Mouse (Mus musculus) myocyte (in vitro differentiated cells): Measurements from ENCODE around the gene Coro2a. TPM values are rescaled to one million over a fixed set of nuclear protein-coding genes. Genes with fewer than 3 reads are reported as not detected.

Experiments used
- H3K27me3 ChIP-seq: one replicate; pipeline ENCODE4 v1.6.1; 2011; ENCODE audit not compliant: control insufficient read depth, insufficient read depth, insufficient read length
- H3K36me3 ChIP-seq: one replicate; pipeline ENCODE4 v1.6.1; 2011; ENCODE audit not compliant: control insufficient read depth, insufficient read depth
- H3K4me2 ChIP-seq: one replicate; pipeline ENCODE4 v1.6.1; 2011; ENCODE audit warnings: low read depth, control low read depth
- H3K4me3 ChIP-seq: one replicate; pipeline ENCODE4 v1.5.1; 2011; ENCODE audit warnings: mild to moderate bottlenecking, control low read depth, moderate library complexity
- H3K79me2 ChIP-seq: one replicate; pipeline ENCODE4 v1.6.1; 2011; ENCODE audit not compliant: control insufficient read depth, insufficient read depth
- H3ac ChIP-seq: one replicate; pipeline ENCODE4 v1.6.1; 2011; ENCODE audit not compliant: control insufficient read depth, insufficient read length
- CEBPB ChIP-seq: IDR thresholded peaks from 2 replicates; pipeline ENCODE4 v1.6.1; 2011; ENCODE audit warnings: mild to moderate bottlenecking, moderate library complexity; ENCODE audit not compliant: poor library complexity, insufficient read depth, severe bottlenecking
- E2F4 ChIP-seq: IDR thresholded peaks from one replicate; pipeline ENCODE4 v1.6.1; 2011; ENCODE audit warnings: mild to moderate bottlenecking, control low read depth, moderate library complexity; ENCODE audit not compliant: insufficient read depth
- MAX ChIP-seq: IDR thresholded peaks from one replicate; pipeline ENCODE4 v1.6.1; 2011; ENCODE audit warnings: low read depth, mild to moderate bottlenecking, control low read depth
- MYOD1 ChIP-seq, 3 experiments: IDR thresholded peaks; one replicate each; pipeline ENCODE4 v1.6.1; 2011; ENCODE audit warnings: control low read depth in 2 of 3, low read depth in 2 of 3, mild to moderate bottlenecking in 2 of 3, moderate library complexity in 1 of 3; ENCODE audit not compliant: insufficient read length in 2 of 3, control insufficient read depth in 1 of 3
- MYOG ChIP-seq, 3 experiments: IDR thresholded peaks; one replicate each; pipeline ENCODE4 v1.6.1; 2011; ENCODE audit warnings: control low read depth in 2 of 3, low read depth in 2 of 3, mild to moderate bottlenecking in 2 of 3; ENCODE audit not compliant: insufficient read length in 2 of 3, control insufficient read depth in 1 of 3, insufficient read depth in 1 of 3
- POLR2A ChIP-seq: IDR thresholded peaks from one replicate; pipeline ENCODE4 v1.6.1; 2011; ENCODE audit warnings: low read depth, mild to moderate bottlenecking, control low read depth, moderate library complexity; ENCODE audit not compliant: insufficient read length
- POLR2AphosphoS2 ChIP-seq: IDR thresholded peaks from one replicate; pipeline ENCODE4 v1.6.1; 2011; ENCODE audit warnings: low read depth, control low read depth; ENCODE audit not compliant: insufficient read length
- REST ChIP-seq: IDR thresholded peaks from one replicate; pipeline ENCODE4 v1.6.1; 2011; ENCODE audit warnings: mild to moderate bottlenecking, control low read depth, moderate library complexity; ENCODE audit not compliant: insufficient read depth, insufficient read length
- SRF ChIP-seq: IDR thresholded peaks from one replicate; pipeline ENCODE4 v1.6.1; 2011; ENCODE audit warnings: low read depth; ENCODE audit not compliant: control insufficient read depth, insufficient read length
- TCF12 ChIP-seq: IDR thresholded peaks from one replicate; pipeline ENCODE4 v1.6.1; 2011; ENCODE audit warnings: mild to moderate bottlenecking, control low read depth; ENCODE audit not compliant: poor library complexity, insufficient read depth, severe bottlenecking
- TCF3 ChIP-seq: IDR thresholded peaks from one replicate; pipeline ENCODE4 v1.6.1; 2011; ENCODE audit warnings: low read depth, control low read depth; ENCODE audit not compliant: insufficient read length
- USF1 ChIP-seq: IDR thresholded peaks from one replicate; pipeline ENCODE4 v1.6.1; 2011; ENCODE audit warnings: low read depth, mild to moderate bottlenecking, control low read depth, moderate library complexity
- polyA plus RNA-seq: library from polyadenylated mRNA; unstranded; fragments of >200 nt; fragmentation: generic; extraction: Trizol; gene quantifications from one replicate; pipeline ENCODE4 v1.2.1, GENCODE M21; 2012; ENCODE audit warnings: missing spikeins

The Coro2a gene
- polyA plus RNA-seq, 1 experiment: 0.30 TPM

DNA sequence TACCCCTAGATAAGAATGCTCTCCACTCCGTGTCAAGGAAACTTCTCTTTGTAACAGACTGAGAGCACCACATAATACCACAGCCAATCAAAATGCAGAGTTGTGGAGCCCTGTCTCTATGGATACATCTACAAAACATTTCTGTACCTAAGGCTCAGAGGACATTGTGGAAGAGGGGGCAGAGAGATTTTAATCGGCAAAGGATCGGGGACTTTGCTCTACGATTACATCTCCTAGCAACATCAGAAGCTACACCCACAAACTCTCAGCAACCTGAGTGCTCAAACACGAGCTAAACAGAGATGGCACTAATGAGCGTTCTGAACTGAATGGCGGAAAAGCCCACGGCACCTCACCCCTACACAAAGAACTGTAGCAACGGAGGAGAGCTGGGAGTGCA, 30.3 kb downstream of the Coro2a start:
- Histone ChIP-seq H3K36me3 (no peaks in the 10 kb centered on the region), H3K4me3 (no peak overlapping the region), H3K27me3 (no peaks in the 10 kb centered on the region), H3ac (no peak overlapping the region), H3K4me2 (no peak overlapping the region), H3K79me2 (no peaks in the 10 kb centered on the region)
- TF ChIP-seq MYOG (IDR thresholded peaks at IDR 0.05; ENCODE audit: control insufficient read depth in 1 of 3, insufficient read depth in 1 of 3, insufficient read length in 2 of 3, low read depth in 2 of 3): no peak
- no peak for TF ChIP-seq REST
- no peak for TF ChIP-seq TCF3
- no peak for TF ChIP-seq POLR2AphosphoS2
- no peak for TF ChIP-seq E2F4
- no peak for TF ChIP-seq USF1
- TF ChIP-seq CEBPB: no peak
- TF ChIP-seq TCF12: no peak
- TF ChIP-seq MAX: no peak
- TF ChIP-seq POLR2A: no peak
- TF ChIP-seq MYOD1 (IDR thresholded peaks at IDR 0.05; ENCODE audit: control insufficient read depth in 1 of 3, insufficient read length in 2 of 3, low read depth in 2 of 3): no peak
- TF ChIP-seq SRF: no peak

GRCm38 (mm10) chr4:46569671-46570070, 32.3 kb downstream of the Coro2a start:
- no peak overlapping the region for H3K4me3 ChIP-seq
- H3K36me3 ChIP-seq: no peaks in the 10 kb centered on the region
- H3K27me3 ChIP-seq: no peaks in the 10 kb centered on the region
- H3ac ChIP-seq: no peak overlapping the region
- TF ChIP-seq E2F4: no peak
- no peak for TF ChIP-seq MAX
- no peak for TF ChIP-seq SRF
- TF ChIP-seq CEBPB: no peak
- H3K79me2 ChIP-seq: no peaks in the 10 kb centered on the region
- H3K4me2 ChIP-seq: no peak overlapping the region

DNA sequence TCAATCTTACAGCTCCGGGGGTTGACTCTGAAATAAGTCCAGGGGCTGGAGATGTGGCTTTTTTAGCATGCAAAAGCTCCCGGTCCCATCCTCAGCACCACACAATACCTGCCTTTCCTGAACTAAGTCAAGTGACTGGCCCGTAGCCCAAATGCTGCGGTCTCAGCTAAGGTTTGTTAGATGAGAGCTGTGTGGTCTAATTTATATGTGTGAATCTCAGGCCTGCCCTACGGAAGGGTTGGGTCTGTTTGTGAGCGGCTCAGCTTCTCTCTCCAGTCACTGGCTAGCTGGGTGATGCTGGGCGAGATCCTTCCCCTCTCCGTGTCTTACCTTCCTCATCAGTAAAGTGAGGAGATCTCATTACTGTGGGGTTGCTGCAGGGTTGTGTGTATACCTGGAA, 33.8 kb downstream of the Coro2a start:
- H3K27me3 ChIP-seq: no peaks in the 10 kb centered on the region
- no peaks in the 10 kb centered on the region for H3K36me3 ChIP-seq
- no peak overlapping the region for H3ac ChIP-seq
- no peak overlapping the region for H3K4me2 ChIP-seq
- TF ChIP-seq E2F4 (no peak), TCF3 (no peak), POLR2A (no peak), CEBPB (no peak), USF1 (no peak), MAX (no peak), MYOG (IDR thresholded peaks at IDR 0.05; ENCODE audit: control insufficient read depth in 1 of 3, insufficient read depth in 1 of 3, insufficient read length in 2 of 3, low read depth in 2 of 3) (no peak), TCF12 (no peak), MYOD1 (IDR thresholded peaks at IDR 0.05; ENCODE audit: control insufficient read depth in 1 of 3, insufficient read length in 2 of 3, low read depth in 2 of 3) (no peak), REST (no peak), SRF (no peak), POLR2AphosphoS2 (no peak)
- H3K79me2 ChIP-seq: no peaks in the 10 kb centered on the region
- no peak overlapping the region for H3K4me3 ChIP-seq

DNA sequence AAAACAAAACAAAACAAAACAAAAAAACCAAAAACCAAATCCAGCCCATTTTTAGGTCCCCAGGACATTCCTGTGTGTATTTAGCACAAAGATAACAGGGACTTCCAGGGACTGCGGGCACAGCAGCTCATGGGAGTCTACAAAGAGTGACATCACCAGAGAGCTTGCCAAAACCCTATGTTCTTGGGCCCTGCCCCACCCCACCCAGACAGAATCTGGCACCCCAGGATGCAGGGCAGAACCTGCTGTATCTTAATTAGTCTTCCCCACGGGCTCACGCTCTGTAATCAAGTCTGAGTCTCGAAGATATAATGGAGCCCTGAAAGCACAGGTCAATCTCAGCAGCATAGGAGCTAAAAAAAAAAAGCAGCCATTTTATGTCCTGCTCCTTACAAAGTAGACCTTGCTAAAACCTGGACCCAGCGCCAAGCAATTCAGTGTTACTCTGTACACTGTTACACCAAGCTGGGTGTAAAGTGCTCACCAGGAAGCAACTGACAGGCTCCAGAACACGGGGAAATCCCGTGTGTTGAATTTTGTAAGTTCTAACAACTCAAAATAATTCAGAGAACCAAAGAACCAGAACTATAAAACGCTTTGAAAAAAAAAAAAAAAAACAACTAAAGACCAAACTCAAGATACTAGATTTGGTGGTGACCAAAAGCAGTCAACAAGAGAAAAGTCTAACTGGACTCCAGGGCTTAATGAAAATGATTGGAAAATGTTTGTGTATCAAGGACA, 34.9 kb downstream of the Coro2a start:
- H3K27me3 ChIP-seq: no peaks in the 10 kb centered on the region
- TF ChIP-seq POLR2A: no peak
- no peak for TF ChIP-seq POLR2AphosphoS2
- no peak for TF ChIP-seq TCF3
- no peak for TF ChIP-seq CEBPB
- TF ChIP-seq USF1: no peak
- no peak for TF ChIP-seq TCF12
- TF ChIP-seq MAX: no peak
- no peak for TF ChIP-seq MYOG (IDR thresholded peaks at IDR 0.05; ENCODE audit: control insufficient read depth in 1 of 3, insufficient read depth in 1 of 3, insufficient read length in 2 of 3, low read depth in 2 of 3)
- no peak for TF ChIP-seq REST
- TF ChIP-seq MYOD1 (IDR thresholded peaks at IDR 0.05; ENCODE audit: control insufficient read depth in 1 of 3, insufficient read length in 2 of 3, low read depth in 2 of 3): no peak
- TF ChIP-seq E2F4: no peak
- TF ChIP-seq SRF: no peak
- H3K36me3 ChIP-seq: no peaks in the 10 kb centered on the region
- H3K4me2 ChIP-seq: no peak overlapping the region
- no peaks in the 10 kb centered on the region for H3K79me2 ChIP-seq
- no peak overlapping the region for H3ac ChIP-seq
- no peak overlapping the region for H3K4me3 ChIP-seq

DNA sequence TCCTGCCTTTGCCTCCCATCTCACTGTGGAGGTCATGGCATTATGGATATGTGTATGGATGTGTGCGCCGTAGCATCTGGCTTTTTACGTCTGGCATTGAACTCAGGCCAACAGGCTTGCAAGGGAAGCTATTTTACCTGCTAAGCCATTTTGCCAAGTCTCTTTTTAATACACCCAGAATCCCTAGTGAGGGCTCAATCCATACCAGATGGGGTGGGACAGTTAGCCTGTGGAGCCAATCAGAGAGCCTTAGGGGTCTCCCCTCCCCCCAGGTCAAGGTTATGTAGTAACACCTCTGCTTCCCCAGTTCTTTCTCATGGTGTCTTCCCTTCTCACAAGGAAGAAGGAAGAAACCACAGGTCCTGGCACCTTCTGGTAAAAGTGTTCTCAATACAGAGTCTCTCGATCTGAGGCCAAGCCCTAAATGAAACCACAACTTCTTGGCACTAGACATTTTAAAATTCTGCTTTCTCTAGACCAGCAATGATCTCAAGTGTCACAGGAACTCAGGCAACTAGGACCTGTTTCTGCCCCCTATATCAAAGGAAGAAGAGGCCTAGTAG, 36.5 kb downstream of the Coro2a start:
- H3K27me3 ChIP-seq: no peaks in the 10 kb centered on the region
- H3K4me3 ChIP-seq: no peak overlapping the region
- no peak overlapping the region for H3K4me2 ChIP-seq
- H3ac ChIP-seq: no peak overlapping the region
- no peaks in the 10 kb centered on the region for H3K36me3 ChIP-seq
- TF ChIP-seq CEBPB: no peak
- no peak for TF ChIP-seq SRF
- TF ChIP-seq TCF3: no peak
- TF ChIP-seq MAX: no peak
- TF ChIP-seq TCF12: no peak
- TF ChIP-seq MYOD1 (IDR thresholded peaks at IDR 0.05; ENCODE audit: control insufficient read depth in 1 of 3, insufficient read length in 2 of 3, low read depth in 2 of 3): no peak
- no peak for TF ChIP-seq POLR2A
- TF ChIP-seq MYOG (IDR thresholded peaks at IDR 0.05; ENCODE audit: control insufficient read depth in 1 of 3, insufficient read depth in 1 of 3, insufficient read length in 2 of 3, low read depth in 2 of 3): no peak
- no peak for TF ChIP-seq USF1
- no peak for TF ChIP-seq E2F4
- no peak for TF ChIP-seq POLR2AphosphoS2
- TF ChIP-seq REST: no peak
- no peaks in the 10 kb centered on the region for H3K79me2 ChIP-seq
